Mouse (Mus musculus): ENCODE results near the gene Tmem273.

Gene Tmem273

DNA sequence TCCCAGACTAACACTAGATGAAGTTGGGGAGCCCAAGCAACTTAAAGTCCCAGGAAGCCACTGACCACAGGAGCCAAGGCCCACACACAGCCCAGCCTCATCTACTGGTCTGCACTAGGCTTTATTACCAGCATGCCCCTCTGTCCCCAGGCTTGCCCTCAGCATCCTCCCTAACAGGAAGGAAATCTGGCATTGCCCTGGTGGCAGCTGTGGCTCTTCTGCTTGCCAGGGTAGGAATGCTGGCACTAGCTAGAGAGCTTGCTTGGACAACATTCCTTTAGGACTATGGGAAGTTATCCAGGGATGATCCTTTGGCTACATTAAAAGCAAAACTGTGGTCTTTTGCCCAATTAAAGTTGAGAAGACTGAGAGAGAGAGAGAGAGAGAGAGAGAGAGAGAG is 24.3 kb downstream of the Tmem273 start:
- DNase-seq (ENCODE audit: low read depth, low spot score) = no peak

DNA sequence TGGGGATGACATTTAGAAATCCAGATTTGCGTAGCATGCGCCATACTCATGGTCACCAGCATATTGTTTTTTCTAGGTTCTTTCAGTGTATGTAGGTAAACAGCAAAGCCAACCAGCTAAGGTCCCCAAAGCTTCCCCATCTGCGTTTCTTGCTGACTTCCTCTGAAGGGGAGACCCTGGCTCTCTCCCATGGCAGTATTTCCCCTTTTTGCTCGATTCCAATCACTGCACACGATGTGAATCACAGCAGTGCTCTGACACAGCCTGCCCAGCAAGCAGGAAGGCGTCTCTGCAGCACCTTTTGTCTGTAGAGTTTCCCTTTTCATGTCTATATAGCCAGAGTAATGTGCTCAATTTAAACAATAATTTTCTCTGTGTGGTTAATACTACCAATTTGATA is 26.7 kb downstream of the Tmem273 start:
- no peak for DNase-seq (ENCODE audit: low read depth, low spot score)

DNA sequence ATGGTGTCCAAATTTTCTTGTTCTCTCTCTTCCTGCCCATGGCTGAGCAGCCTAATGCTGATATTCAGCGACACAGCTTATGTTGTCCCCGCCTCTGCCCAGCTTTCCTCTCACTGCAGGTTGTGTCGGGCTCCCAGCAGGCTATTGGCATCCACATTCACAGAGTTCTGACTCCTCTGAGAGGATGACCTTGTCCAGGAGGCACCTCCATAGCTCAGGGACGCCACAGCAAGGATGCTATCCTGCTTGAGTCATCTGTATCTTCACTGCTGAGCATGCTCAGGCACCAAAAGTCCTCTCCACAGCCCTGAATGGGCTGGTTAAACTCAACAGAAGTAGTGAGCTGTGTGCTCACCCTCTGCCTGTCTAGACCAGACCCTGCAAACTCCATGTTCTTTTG is 29.2 kb downstream of the Tmem273 start:
- DNase-seq (ENCODE audit: low read depth, low spot score) = no peak

DNA sequence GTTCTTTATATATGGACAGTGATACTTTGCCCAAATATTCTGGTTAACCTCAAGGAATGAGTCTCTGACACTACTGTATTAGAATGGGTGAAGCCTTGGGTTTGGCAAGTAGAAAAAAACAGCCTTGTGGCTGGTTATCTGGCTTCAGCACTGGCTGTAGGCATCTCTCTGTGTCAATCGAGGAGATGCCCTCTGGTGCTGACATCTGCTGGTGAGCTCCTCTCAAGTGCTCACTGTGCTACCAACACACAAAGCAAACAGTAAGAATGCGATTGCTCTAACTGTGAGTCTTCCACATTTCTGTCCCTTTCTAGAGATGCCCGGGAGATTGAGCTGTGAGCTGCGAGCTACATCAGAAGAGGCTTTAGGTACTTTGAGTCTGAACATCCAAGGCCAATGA is 30.8 kb downstream of the Tmem273 start:
- DNase-seq (ENCODE audit: low read depth, low spot score) = no peak

DNA sequence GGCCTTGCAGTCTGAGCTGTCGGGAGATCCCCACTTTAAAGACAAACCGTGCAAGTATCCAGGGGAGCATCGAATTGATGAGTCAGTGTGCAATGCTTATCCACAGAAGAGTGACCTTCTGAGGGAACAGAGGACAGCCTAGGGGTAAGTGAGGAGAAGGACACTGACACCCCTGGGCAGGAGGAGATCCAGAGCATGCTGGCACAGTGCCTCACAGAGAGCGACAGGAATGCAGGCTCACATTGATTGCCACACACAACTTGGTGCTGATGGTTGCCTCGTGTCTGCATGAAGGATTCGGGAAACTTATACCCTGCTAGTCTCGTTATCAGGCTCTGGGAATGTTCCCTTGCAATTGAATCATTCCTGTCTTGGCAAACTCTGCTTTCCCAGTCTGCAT is 31.5 kb downstream of the Tmem273 start:
- DNase-seq (ENCODE audit: low read depth, low spot score) = no peak

DNA sequence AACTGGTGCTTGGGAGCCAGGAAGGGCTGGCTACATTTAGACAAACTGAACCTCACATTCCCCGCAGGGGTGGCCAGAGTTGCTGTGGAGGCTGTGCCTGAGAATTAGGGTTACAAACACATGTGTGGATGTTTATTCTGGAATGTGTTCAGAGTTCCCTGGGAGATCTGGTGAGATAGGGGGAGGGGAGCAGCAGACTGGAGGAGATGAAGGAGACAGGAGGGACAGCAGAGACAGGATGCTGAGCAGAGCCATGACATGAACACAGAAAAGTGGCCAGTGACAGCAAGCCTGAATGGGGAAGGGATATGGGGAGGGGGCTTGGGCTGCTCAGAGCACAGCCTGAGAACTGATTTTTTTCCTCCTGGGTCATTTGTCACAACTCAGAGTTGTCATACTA is 33.5 kb downstream of the Tmem273 start:
- no peak for DNase-seq (ENCODE audit: low read depth, low spot score)

DNA sequence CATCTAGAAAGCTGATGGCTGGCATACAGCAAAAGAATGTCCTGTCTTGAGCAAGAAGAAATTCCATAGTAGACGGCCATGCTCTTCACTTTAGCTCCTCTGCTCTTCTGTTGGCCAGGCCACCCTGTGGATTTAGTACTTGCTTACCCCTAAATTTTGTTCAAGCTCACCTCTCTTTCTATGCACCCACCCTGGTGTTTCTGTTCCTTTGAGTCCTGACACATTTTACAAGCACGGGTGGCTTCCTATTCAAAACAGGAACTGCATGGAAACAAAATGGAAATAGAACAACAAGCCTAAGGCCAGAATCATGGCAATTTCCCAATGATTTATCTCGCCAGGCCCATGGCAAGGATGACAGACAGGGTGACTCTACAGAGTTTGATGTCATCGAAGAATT is 37.0 kb downstream of the Tmem273 start:
- no peak for DNase-seq (ENCODE audit: low read depth, low spot score)

DNA sequence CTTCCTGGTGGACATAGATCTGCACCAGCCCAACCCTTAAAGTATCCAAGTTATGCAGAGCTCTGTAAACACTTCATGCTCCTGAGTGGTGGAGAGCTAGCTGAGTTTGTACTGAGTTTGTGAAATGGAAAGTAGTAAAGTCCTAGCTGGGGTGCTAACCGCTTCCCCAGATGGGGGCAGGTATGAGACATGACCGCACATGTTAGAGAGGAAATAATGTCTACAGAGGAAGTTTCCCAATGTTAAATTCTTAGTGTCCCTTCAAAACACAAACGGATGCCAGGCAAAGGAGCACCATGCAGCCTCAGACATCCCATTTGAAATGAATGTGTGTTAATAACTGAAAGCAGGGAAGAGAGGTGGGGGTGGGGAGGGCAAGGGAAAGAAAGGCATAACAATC is 38.1 kb downstream of the Tmem273 start:
- no peak for DNase-seq (ENCODE audit: low read depth, low spot score)

DNA sequence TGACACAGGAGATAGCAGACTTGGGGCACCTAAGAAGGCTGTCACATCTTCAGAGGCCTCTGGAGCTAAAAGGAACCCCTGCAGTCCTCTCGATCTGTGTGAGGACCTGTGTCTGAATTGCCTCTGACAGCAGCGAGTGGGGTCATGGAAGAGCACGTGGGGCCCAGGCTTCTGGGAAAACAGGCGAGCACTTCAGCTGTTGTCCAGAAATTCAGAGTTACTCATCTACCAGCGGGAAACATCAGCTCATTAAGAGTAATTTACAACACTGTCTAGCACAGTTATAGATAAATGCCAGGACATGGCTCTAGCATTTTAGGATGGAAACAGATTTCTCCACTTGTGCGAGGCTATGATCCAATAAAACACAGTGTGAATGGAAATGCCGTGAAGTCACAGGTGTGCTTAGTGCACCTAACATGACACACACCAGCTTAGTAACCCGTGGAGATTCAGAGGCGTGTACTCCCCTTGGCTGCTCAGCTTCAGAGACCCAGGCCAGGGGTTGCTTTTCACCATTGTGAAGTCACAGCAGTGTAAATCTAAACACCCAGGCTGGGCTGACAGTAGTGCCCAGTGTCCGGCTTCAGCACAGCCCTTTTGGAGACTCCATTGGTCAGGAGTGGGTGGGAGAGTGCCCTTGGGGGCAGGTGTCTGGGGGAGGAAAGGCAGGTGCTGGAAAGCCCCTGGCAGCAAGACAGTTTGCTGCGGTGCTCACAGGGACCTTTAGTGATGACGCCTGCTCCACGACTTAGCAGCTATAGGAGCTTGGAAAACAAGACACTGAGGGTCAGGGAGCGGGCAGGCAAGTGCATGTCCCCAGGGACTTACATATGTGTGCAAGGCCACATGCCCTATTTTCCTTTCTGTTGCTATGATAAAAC is 38.7 kb downstream of the Tmem273 start:
- no peak for DNase-seq (ENCODE audit: low read depth, low spot score)

DNA sequence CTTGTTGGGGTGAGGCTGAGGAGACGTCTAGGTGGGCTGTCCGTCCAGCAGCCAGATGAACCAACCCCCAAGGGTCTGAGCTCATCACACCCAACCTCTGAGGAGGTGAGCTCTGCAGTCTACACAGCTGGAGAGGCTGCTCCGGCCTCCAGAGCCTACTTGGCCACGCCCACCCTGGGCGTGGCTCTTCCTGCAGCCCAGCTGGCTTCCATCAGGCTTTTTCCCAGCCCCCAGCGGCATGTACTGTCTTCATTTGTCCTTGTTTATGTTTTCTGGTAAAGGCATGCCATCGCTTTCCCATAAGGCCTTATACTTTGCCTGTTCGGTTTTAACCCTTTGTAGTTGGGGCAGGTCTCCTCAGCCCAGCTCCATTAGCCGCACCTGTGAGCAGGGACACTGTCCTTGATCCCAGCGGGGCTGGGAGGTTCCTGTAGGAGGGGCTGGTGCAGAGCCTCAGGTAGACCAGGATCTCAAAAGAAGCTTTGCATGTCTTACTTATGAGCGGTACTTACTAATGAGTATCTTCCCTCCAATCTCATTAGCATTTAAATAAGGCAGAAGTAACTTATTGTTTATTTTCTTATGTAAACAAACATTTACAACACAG is 39.8 kb downstream of the Tmem273 start:
- DNase-seq (ENCODE audit: low read depth, low spot score) = no peak

DNA sequence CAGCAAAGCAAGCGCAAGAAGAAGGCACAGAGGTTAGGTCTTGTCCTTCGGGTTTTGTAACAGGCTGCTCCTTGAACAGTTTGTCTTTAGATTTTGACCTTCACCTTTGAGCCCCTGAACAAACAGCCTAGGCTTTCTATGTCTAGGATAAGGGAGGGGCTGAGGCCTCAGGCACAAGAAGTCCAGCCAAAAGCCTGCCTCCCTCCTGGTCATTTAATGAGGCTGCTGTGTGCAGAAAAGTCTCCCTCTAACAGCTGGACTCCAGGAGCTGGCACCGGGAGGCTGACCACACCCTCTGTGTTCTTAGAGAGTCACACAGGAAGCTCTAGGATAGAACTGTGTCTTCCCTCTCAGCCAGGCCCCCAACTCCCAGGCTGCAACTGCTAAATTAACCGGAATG is 41.4 kb downstream of the Tmem273 start:
- DNase-seq (ENCODE audit: low read depth, low spot score) = no peak

DNA sequence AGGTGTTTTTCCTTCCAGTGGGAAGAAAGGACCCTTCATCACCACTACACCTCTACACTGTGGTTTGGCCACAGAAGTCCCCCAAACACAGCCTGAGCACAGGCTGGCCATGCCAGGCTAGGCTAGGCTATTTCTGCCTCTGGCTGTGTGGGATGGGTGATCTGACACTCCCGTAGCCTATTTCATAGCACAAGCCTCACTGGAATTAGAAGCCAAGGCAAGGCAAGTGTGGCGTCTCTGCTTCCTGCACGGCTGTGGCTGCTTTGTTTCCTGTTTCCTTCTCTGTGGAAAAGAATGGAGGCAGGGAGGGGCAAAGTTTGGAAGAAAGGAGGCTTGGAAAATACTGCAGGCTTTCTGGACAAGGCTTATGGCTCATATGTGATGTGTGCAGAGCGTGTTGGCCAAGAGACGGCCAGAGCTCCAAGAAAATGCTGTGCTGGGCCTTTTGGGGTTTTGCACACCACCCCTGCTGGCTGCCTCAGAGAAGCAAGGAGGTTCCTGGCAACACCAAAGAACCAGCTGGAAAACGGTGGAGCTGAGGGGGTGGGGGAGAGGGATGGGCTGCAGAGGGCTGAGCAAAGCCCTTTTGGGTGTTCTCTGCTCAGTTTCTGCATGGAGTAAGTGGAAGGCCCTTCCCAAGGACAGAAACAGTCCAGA is 42.4 kb downstream of the Tmem273 start:
- no peak for DNase-seq (ENCODE audit: low read depth, low spot score)

DNA sequence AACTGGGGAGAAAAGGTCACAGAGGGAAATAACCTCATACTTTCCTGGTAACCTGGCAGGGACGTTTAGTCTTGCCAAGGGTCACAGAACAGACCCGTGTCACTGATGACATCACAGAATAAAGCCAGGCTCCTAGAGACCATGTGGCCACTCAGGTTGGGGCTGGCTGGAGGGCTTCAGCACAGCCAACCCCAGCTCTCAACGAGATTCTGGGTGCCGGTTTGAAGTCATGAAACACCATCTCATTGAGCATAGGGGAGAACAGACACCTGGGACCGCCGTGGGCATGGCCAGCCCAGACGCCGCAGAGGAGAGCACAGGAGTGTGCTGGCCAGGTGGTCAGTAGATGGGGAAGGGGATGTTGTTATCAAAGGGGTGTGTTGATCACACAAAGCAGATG is 48.1 kb downstream of the Tmem273 start, which contains the start of gene Fam170b:
TSS of gene Fam170b (plus strand) at position 116 of the 400 bp plus-strand sequence.
- no peak for DNase-seq (ENCODE audit: low read depth, low spot score)

DNA sequence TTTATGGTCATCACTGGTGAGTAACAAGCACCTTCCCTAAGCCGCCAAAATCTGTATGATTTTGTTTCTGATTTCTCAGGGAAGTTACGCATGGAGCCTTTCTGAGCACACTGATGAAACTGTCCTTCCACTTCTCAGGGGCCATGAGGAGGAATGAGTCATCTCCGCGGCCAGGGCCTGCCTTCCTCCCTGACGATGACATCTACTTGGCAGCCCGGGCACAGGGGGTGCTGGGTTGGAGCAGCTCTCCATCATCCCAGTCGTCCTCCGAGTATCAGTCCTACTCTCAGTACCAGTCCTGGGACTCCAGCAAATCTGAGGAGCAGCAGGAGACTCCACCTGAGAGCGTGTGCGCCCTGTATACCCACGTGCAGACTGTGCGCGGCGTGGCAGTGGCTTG is 49.4 kb downstream of the Tmem273 start:
- DNase-seq (ENCODE audit: low read depth, low spot score) = no peak

DNA sequence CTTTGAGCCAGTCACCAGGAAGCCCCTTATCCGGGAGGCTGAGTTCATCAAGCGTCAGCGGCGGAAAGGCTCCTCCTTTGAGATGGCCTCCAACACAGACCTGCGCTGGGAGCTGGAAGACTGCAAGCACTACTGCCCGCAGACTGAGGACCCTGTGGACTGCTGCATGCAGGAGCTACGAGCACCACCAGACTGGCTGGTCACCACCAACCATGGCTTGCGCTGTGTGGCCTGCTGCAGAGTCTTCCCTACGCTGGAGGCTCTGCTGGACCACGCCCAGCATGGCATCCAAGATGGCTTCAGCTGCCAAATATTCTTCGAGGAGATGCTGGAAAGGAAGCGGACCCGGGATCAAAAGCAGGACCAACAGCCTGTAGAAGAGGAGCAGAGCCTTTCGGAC is 49.8 kb downstream of the Tmem273 start:
- no peak for DNase-seq (ENCODE audit: low read depth, low spot score)

DNA sequence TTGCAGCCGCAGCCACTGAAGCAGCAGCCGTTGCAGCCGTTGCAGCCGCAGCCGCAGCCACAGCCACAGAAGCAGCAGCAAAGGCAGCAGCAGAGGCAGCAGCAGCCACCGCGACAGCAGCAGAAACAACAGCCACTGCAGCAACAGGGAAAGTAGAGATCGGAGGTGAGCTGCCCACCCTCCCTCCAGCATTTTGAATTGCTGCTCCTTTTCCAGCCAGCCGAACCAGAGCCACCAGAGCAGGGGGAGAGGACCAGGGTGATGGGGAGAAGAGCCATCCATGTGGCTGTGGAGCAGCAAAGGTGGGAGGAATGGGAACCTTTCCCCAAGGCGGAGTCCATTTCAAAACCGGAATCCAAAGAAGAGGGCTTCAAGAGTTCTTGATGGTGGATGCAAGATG is 50.4 kb downstream of the Tmem273 start:
- DNase-seq (ENCODE audit: low read depth, low spot score) = no peak

DNA sequence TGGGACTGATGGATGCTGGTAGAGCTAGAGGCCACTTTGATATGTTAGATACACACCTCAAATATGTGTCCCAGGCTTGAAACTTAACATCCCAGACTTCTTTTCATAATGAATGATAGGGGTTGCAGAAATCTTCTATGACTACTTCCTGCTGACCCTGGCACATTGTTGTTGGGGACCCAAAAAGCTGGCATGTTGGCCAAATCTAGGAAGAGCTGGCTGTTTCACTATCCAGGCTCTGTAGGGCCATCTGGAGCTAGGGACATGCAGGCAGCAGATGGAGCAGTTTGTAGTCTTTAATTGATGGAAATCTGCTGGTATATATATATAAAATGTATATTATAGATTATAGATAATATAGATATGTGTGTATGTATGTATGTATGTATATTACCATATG is 56.3 kb downstream of the Tmem273 start:
- no peak for DNase-seq (ENCODE audit: low read depth, low spot score)

DNA sequence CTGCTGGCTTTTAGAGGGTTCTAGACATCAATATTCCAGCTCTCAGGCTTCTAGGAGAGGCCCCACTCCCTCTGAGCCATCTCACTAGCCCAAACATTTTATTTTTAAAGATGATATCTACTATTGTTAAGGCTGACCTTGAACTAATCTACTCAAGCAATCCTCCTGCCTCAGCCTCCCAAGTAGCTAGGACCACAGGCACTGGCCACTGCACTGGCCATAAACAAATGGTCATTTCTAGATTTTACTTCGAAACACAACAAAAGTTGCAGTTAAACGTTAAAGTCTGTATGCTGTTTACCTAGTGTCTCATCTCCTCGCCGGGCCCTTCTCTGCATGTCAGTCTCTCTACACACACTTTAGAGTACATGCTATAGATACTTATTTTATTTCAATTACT is 68.3 kb downstream of the Tmem273 start:
- no peak for DNase-seq (ENCODE audit: low read depth, low spot score)

DNA sequence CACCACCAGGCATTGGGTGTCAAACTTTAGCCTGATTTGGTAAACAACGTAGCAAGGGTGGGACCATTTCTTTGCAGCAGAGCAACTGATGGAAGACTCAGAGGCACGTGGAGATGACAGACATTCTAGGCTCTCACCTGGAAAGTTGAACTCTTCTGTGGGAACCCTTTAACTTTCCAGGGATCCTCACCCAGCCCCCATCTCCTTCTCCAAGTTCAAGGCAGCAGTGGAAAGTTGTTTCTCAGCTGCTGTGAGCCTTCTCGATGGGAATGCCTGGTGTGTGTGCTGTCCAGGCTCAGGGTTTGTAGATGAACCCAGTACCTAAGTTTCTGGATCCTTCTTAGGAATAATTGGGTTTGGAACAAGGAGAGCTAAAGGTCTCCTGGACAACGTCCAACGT is 70.5 kb downstream of the Tmem273 start:
- no peak for DNase-seq (ENCODE audit: low read depth, low spot score)

DNA sequence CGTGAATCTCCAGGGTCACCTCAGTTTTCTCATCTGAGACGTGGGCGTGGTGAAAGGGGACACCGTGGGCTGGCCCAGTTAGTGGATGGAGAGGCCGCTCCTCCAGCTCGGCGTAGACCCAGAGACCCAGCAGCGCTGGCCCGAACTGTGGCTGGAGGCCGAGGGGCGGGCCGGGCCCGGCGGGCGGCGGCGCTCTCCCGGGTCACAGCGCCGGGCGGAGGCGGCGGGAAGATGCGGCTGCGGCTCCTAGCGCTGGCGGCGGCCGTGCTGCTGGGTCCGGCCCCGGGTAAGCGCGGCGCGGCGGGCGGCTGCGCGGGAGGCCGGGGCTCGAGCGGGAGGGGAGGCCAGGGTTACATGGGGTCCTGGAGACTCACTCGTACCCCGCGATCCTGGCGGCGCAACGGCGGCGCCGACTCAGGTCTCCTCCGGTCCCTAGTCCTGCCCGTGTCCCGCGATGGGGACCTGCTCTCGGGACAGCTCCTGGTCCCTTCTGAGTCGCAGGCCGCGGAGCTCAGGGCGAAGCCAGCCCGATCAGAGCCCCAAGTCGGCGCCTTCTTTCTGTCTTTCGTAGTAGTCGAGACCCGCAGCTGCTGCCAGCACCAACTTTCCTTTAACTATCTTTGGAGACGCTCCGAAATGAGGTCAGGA is 71.0 kb downstream of the Tmem273 start, which contains the start of gene Vstm4:
TSS of gene Vstm4 (plus strand) at position 76 of the 648 bp plus-strand sequence.
- DNase-seq (ENCODE audit: low read depth, low spot score) = no peak

DNA sequence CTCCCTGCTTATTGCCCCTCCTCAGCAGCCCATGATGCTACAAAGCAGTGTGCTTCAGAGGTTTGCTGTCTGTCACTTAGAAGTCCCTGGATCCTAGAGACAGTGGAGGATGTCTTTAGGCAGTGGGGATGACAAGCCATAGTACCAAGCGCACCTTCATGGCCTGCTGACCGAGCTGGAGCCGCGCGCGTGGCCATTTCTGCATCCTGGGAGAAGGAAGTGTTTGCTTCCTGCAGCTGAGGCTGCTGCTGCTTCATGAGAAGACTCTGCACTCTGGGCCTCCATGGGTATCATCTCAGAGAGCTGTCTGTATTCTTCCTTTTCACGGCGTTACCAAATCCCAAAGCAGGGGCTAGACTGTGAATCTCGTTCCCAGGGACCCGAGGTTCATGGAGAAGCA is 72.6 kb downstream of the Tmem273 start:
- no peak for DNase-seq (ENCODE audit: low read depth, low spot score)

DNA sequence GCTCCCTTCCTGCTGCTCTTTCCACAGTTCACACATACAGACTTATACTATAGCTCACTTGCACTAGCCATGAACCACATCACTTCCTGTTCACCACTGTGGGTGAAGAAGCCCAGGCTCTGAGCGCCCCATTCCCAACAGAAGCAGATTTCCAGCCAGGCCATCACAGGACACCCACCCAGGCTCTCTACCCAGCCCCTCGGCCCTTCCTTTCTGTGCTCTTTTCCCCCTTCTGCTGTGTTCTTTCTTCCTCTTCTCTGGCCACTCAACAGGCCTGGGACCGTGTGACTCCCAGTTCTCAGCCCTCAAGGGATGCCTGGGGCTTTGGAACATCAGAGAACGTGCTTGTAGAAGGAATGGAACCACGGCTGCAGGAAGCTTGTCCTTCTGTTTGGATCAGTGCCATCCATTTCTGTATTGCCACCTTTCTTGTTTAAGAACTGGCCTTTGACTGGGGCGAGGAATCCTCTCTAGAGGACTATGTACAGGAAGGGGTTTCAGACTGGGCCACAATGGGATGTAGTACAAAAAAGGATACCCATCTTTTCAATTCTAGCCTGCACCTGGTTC is 73.3 kb downstream of the Tmem273 start:
- no peak for DNase-seq (ENCODE audit: low read depth, low spot score)

All from retina, adult 2 months (tissue).